Mouse (Mus musculus) embryonic facial prominence, embryonic 14.5 days (tissue): ENCODE measurements around the gene Tardbp. TPM values are rescaled to one million over a fixed set of nuclear protein-coding genes. Genes with fewer than 3 reads are reported as not detected.
A peak's percentile ranks its signal among the peaks of the same experiment; 100 is the strongest.

Experiments used
- ATAC-seq: fragments of 200-750 bp; cut with Nextera tagmentation; 2 replicates; pipeline ENCODE4 v1.8.0; 2017; ENCODE audit warnings: low read depth, moderate number of reproducible peaks, moderate TSS enrichment
- DNase-seq: peaks from one replicate; pipeline ENCODE4 v3.0.0-alpha.2; 2015; ENCODE audit warnings: low spot score
- H3K27ac ChIP-seq: fragments of 300-500 bp; sonication (generic); replicated peaks from 2 replicates; pipeline ENCODE4 v1.5.1; 2014; ENCODE audit warnings: low read depth, mild to moderate bottlenecking, low read length, moderate library complexity
- H3K27me3 ChIP-seq: fragments of 300-500 bp; sonication (generic); replicated peaks from 2 replicates; pipeline ENCODE4 v1.6.1; 2014; ENCODE audit warnings: low read length; ENCODE audit not compliant: control insufficient read depth, insufficient read depth
- H3K36me3 ChIP-seq: fragments of 300-500 bp; sonication (generic); 2 replicates; pipeline ENCODE4 v1.6.1; 2014; ENCODE audit warnings: low read length, mixed read lengths; ENCODE audit not compliant: control insufficient read depth, insufficient read depth
- H3K4me1 ChIP-seq: fragments of 300-500 bp; sonication (generic); 2 replicates; pipeline ENCODE4 v1.6.1; 2014; ENCODE audit warnings: antibody characterized with exemption, low read length; ENCODE audit not compliant: control insufficient read depth, insufficient read depth
- H3K4me2 ChIP-seq: fragments of 300-500 bp; sonication (generic); 2 replicates; pipeline ENCODE4 v1.6.1; 2014; ENCODE audit warnings: low read depth, mild to moderate bottlenecking, low read length, moderate library complexity, mixed read lengths
- H3K4me3 ChIP-seq: fragments of 300-500 bp; sonication (generic); 2 replicates; pipeline ENCODE4 v1.5.1; 2014; ENCODE audit warnings: low read depth, mild to moderate bottlenecking, low read length
- H3K9ac ChIP-seq: fragments of 300-500 bp; sonication (generic); 2 replicates; pipeline ENCODE4 v1.6.1; 2014; ENCODE audit warnings: low read depth, mild to moderate bottlenecking, low read length, moderate library complexity, mixed read lengths
- H3K9me3 ChIP-seq: fragments of 300-500 bp; sonication (generic); 2 replicates; pipeline ENCODE4 v1.6.1; 2016; ENCODE audit warnings: low read length; ENCODE audit not compliant: control insufficient read depth
- WGBS: fragments of 180-500 bp; shearing (Covaris S2); extraction: QIAGEN DNeasy Blood & Tissue Kit; methylation state at CpG from one replicate; pipeline ENCODE4 v1.1.7; 2014; 5-methylcytosine and 5-hydroxymethylcytosine counted together
- polyA plus RNA-seq: library from polyadenylated mRNA; unstranded; fragments of >200 nt; fragmentation: Nextera tagmentation; extraction: Ambion mirVana; gene quantifications from 2 replicates; pipeline ENCODE4 v1.2.1, GENCODE M21; 2014

Tardbp gene
- polyA plus RNA-seq, 1 experiment from 2014 or later = 156 TPM

- WGBS = 84% methylated on average over 9 of the region's 9 CpGs
- H3K4me3 ChIP-seq = no peak overlapping the region
- DNase-seq (no peak), ATAC-seq (no peak)
- no peaks in the 10 kb centered on the region for H3K27me3 ChIP-seq
- H3K27ac ChIP-seq = no peak overlapping the region; the same call in 1 of the 2 replicates
- H3K9ac ChIP-seq = no peak overlapping the region
- peaks cover 57% of the 10 kb centered on the region for H3K36me3 ChIP-seq
- no peaks in the 10 kb centered on the region for H3K4me1 ChIP-seq
- H3K4me2 ChIP-seq = no peak overlapping the region
- H3K9me3 ChIP-seq = no peaks in the 10 kb centered on the region
Observed at GRCm38 (mm10) chr4:148613738-148614137, 13.1 kb downstream of the Tardbp start.

GRCm38 (mm10) chr4:148612557-148612956, 14.3 kb downstream of the Tardbp start:
- ATAC-seq = no peak
- WGBS = 69% methylated on average over 4 of the region's 4 CpGs
- Histone ChIP-seq H3K36me3 (peaks cover 49% of the 10 kb centered on the region), H3K4me1 (no peaks in the 10 kb centered on the region), H3K4me3 (no peak overlapping the region), H3K9me3 (no peaks in the 10 kb centered on the region), H3K9ac (no peak overlapping the region), H3K27me3 (no peaks in the 10 kb centered on the region), H3K27ac (no peak overlapping the region), H3K4me2 (no peak overlapping the region)
- DNase-seq = no peak

GRCm38 (mm10) chr4:148610631-148611364, 16.0 kb downstream of the Tardbp start:
- Histone ChIP-seq H3K4me1 (no peaks in the 10 kb centered on the region), H3K4me3 (no peak overlapping the region), H3K27me3 (no peaks in the 10 kb centered on the region), H3K9ac (no peak overlapping the region), H3K4me2 (no peak overlapping the region), H3K9me3 (no peaks in the 10 kb centered on the region), H3K36me3 (peaks cover 31% of the 10 kb centered on the region), H3K27ac (no peak overlapping the region)
- 71% methylated on average over 5 of the region's 5 CpGs for WGBS
- no peak for DNase-seq
- no peak for ATAC-seq

- WGBS = 89% methylated on average over 5 of the region's 5 CpGs
- Histone ChIP-seq H3K27ac (no peak overlapping the region), H3K27me3 (no peaks in the 10 kb centered on the region), H3K36me3 (peaks cover 21% of the 10 kb centered on the region), H3K9me3 (no peaks in the 10 kb centered on the region), H3K4me1 (no peaks in the 10 kb centered on the region), H3K4me3 (no peak overlapping the region), H3K9ac (no peak overlapping the region), H3K4me2 (no peak overlapping the region)
- no peak for DNase-seq
- ATAC-seq = no peak
Observed at GRCm38 (mm10) chr4:148609805-148610204, 17.0 kb downstream of the Tardbp start.

GRCm38 (mm10) chr4:148607758-148608157, 19.1 kb downstream of the Tardbp start:
- no peaks in the 10 kb centered on the region for H3K27me3 ChIP-seq
- 27% methylated on average over 5 of the region's 5 CpGs for WGBS
- peaks cover 7% of the 10 kb centered on the region for H3K36me3 ChIP-seq
- H3K4me1 ChIP-seq = no peaks in the 10 kb centered on the region
- no peaks in the 10 kb centered on the region for H3K9me3 ChIP-seq
- no peak overlapping the region for H3K9ac ChIP-seq
- DNase-seq (peak; percentile 42), ATAC-seq (no peak)
- no peak overlapping the region for H3K27ac ChIP-seq
- no peak overlapping the region for H3K4me2 ChIP-seq
- no peak overlapping the region for H3K4me3 ChIP-seq

GRCm38 (mm10) chr4:148604541-148605165, 22.2 kb downstream of the Tardbp start:
- whole genome bisulfite sequencing = 84% methylated on average over 3 of the region's 3 CpGs
- H3K27ac ChIP-seq = no peak overlapping the region
- H3K27me3 ChIP-seq = no peaks in the 10 kb centered on the region
- H3K4me2 ChIP-seq = no peak overlapping the region
- ATAC-seq = no peak
- no peaks in the 10 kb centered on the region for H3K4me1 ChIP-seq
- no peak overlapping the region for H3K4me3 ChIP-seq
- no peak overlapping the region for H3K9ac ChIP-seq
- H3K9me3 ChIP-seq = no peaks in the 10 kb centered on the region
- no peaks in the 10 kb centered on the region for H3K36me3 ChIP-seq
- peak; percentile 53 for DNase-seq

- ATAC-seq (peak; percentile 66; the same call in 1 of the 2 replicates), DNase-seq (peak; percentile 41)
- 61% methylated on average over 7 of the region's 7 CpGs for WGBS
- H3K4me3 ChIP-seq = no peak overlapping the region
- H3K27me3 ChIP-seq = no peaks in the 10 kb centered on the region
- no peaks in the 10 kb centered on the region for H3K4me1 ChIP-seq
- H3K9ac ChIP-seq = no peak overlapping the region
- no peak overlapping the region for H3K4me2 ChIP-seq
- H3K36me3 ChIP-seq = peaks cover 4% of the 10 kb centered on the region
- no peak overlapping the region for H3K27ac ChIP-seq
- H3K9me3 ChIP-seq = no peaks in the 10 kb centered on the region
Observed at GRCm38 (mm10) chr4:148604141-148604540, 22.7 kb downstream of the Tardbp start.

GRCm38 (mm10) chr4:148603376-148604139, 23.3 kb downstream of the Tardbp start:
- ATAC-seq (peak; percentile 26; the same call in 1 of the 2 replicates), DNase-seq (peak; percentile 34)
- H3K4me3 ChIP-seq = no peak overlapping the region
- no peaks in the 10 kb centered on the region for H3K27me3 ChIP-seq
- peaks cover 10% of the 10 kb centered on the region for H3K36me3 ChIP-seq
- no peaks in the 10 kb centered on the region for H3K4me1 ChIP-seq
- H3K9me3 ChIP-seq = 0 out of 2 replicates have a peak, but pooled peaks cover 1% of the 10 kb centered on the region
- no peak overlapping the region for H3K27ac ChIP-seq
- H3K9ac ChIP-seq = no peak overlapping the region
- no peak overlapping the region for H3K4me2 ChIP-seq
- WGBS = 56% methylated on average over 10 of the region's 10 CpGs
